Mouse (Mus musculus): ENCODE data around the gene Hivep2. TPM values are rescaled to one million over a fixed set of nuclear protein-coding genes. Genes with fewer than 3 reads are reported as not detected.

Hivep2 gene
- polyA plus RNA-seq, 1 experiment from 2014 or later: 3.8 TPM

Other genes with a start within 250 kb of the Hivep2 start
- 52.3 and 64.9 TPM in 2 replicates for gene Aig1, start 97.1 kb upstream of the Hivep2 start, polyA plus RNA-seq (2015; fragmentation: Nextera tagmentation; extraction: Ambion mirVana)

All from heart, embryonic 13.5 days (tissue).